Mouse (Mus musculus) intestine, embryonic 15.5 days (tissue): ENCODE measurements at regions not wholly inside any gene's neighbourhood (a gene's known extent, or its start where the extent isn't known, plus 50 kb on each side); places are given as distances from the start of the nearest gene placed in this dataset.
A peak's percentile ranks its signal among the peaks of the same experiment; 100 is the strongest.

Experiments
- ATAC-seq: fragments of 200-750 bp; cut with Nextera tagmentation; 2 replicates; pipeline ENCODE4 v1.8.0; 2017; ENCODE audit warnings: moderate TSS enrichment, moderate library complexity
- H3K27ac ChIP-seq: fragments of 300-500 bp; sonication (generic); 2 replicates; pipeline ENCODE4 v1.5.1; 2015; ENCODE audit warnings: mild to moderate bottlenecking, inconsistent platforms
- H3K27me3 ChIP-seq: fragments of 300-500 bp; sonication (generic); replicated peaks from 2 replicates; pipeline ENCODE4 v1.6.1; 2015; ENCODE audit warnings: inconsistent platforms
- H3K36me3 ChIP-seq: fragments of 300-500 bp; sonication (generic); 2 replicates; pipeline ENCODE4 v1.6.1; 2015; ENCODE audit warnings: inconsistent platforms
- H3K4me1 ChIP-seq: fragments of 300-500 bp; sonication (generic); replicated peaks from 2 replicates; pipeline ENCODE4 v1.6.1; 2015; ENCODE audit warnings: inconsistent platforms
- H3K4me2 ChIP-seq: fragments of 300-500 bp; sonication (generic); replicated peaks from 2 replicates; pipeline ENCODE4 v1.6.1; 2015; ENCODE audit warnings: mild to moderate bottlenecking, inconsistent platforms
- H3K4me3 ChIP-seq: fragments of 300-500 bp; sonication (generic); replicated peaks from 2 replicates; pipeline ENCODE4 v1.5.1; 2015; ENCODE audit warnings: inconsistent platforms
- H3K9ac ChIP-seq: fragments of 300-500 bp; sonication (generic); 2 replicates; pipeline ENCODE4 v1.6.1; 2015; ENCODE audit warnings: inconsistent platforms
- H3K9me3 ChIP-seq: fragments of 300-500 bp; sonication (generic); 2 replicates; pipeline ENCODE4 v1.6.1; 2016; ENCODE audit warnings: inconsistent platforms
- WGBS: fragments of 180-500 bp; shearing (Covaris S2); methylation state at CpG from one replicate; pipeline ENCODE4 v1.1.7; 2015; 5-methylcytosine and 5-hydroxymethylcytosine counted together

DNA sequence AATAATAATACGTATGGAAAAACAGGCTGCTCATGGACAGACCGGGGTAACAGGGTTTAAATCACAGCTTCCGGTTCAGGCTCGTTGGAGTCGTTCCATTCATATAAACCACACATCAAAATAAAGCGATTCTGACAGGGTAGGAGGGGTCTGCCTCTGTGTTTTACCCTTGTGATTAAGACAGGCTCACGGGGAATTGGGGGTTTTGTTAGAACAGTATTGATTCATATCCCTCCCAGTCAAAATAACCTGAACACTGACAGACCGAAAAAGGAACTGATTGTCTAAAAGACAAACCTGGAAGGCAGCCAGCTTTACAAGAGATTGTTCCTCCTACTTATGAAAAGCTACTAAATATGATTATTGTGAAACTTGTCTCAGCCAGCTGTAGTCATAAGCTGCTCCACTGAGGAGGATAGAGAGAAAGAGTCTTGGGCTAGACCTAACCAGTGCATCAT, 174.5 kb downstream of the Setd4 start:
- 40% methylated on average over 8 of the region's 8 CpGs for WGBS
- Histone ChIP-seq H3K4me3 (no peak overlapping the region), H3K27ac (no peak overlapping the region), H3K36me3 (no peaks in the 10 kb centered on the region), H3K9me3 (no peaks in the 10 kb centered on the region), H3K4me2 (no peak overlapping the region), H3K9ac (no peak overlapping the region), H3K27me3 (no peaks in the 10 kb centered on the region), H3K4me1 (no peaks in the 10 kb centered on the region)
- no peak for ATAC-seq

DNA sequence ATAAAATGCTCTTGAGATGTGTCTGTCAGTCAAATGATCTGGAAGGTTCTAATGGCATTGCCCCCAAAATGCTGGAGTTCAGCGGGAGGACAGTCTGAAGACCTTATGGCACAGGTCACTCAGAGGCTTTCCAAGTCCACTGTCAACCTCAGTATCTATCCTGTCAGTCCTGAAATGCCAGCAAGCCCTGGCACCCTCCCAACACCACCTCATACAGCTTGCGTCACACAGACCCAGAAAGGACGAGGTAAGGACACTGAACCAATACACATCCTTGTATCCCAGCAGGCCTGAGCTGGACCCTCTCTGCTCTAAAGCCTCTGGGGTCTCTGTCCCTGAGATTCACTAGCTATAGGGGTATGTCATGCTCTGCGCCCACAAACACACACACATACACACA, 176.6 kb downstream of the Setd4 start:
- WGBS: 90% methylated on average over 4 of the region's 4 CpGs
- Histone ChIP-seq H3K27me3 (0 out of 2 replicates have a peak, but pooled peaks cover 2% of the 10 kb centered on the region), H3K4me2 (no peak overlapping the region), H3K27ac (no peak overlapping the region), H3K9ac (no peak overlapping the region), H3K4me1 (no peaks in the 10 kb centered on the region), H3K4me3 (no peak overlapping the region), H3K36me3 (no peaks in the 10 kb centered on the region), H3K9me3 (no peaks in the 10 kb centered on the region)
- no peak for ATAC-seq

DNA sequence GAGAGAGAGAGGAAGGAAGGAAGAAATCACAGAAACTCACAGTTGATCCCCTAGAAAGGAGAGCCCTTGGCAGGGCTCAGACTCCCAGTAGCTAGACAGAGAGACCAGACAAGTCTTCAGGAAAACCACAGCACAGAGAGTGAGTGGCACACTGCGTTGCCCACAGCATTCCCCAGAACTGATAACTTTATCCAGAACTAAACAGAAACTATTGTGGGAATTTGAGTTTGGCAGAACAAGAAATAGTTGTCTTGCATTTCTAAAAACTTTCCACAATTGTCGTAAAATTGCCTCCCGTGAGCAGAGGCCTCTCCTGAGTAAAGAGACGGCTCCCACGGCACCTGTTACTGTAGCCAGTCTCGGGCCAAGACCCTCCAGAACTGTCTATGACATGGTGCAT, 178.1 kb downstream of the Setd4 start:
- no peaks in the 10 kb centered on the region for H3K4me1 ChIP-seq
- no peak overlapping the region for H3K27ac ChIP-seq
- 0 out of 2 replicates have a peak, but pooled peaks cover 2% of the 10 kb centered on the region for H3K27me3 ChIP-seq
- H3K4me3 ChIP-seq: no peak overlapping the region
- H3K9ac ChIP-seq: no peak overlapping the region
- no peak for ATAC-seq
- H3K9me3 ChIP-seq: no peaks in the 10 kb centered on the region
- H3K36me3 ChIP-seq: no peaks in the 10 kb centered on the region
- no peak overlapping the region for H3K4me2 ChIP-seq
- 72% methylated on average over 6 of the region's 6 CpGs for WGBS

DNA sequence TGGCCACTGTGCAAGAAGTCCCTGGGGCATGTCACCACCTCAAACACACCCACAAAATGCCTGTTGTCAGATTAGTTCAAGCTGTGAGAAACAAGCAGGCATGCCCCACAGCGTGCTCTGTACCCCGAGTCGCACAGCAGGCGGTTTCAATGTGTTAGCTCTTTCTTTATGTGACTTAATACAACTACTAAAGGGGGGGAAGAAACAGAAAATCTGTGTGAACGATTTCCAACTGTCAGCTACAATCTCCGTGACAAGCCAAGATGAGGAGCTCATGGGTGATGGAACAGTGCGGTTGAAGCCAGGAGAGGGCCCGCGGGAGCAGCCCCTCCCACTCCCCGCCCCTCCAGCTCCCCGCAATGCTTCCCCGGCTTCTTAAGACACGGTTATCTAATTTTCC, 180.7 kb downstream of the Setd4 start:
- Histone ChIP-seq H3K9ac (no peak overlapping the region), H3K27me3 (0 out of 2 replicates have a peak, but pooled peaks cover 2% of the 10 kb centered on the region), H3K27ac (no peak overlapping the region), H3K4me2 (peak overlapping the region; percentile 34), H3K9me3 (no peaks in the 10 kb centered on the region), H3K4me3 (no peak overlapping the region), H3K36me3 (no peaks in the 10 kb centered on the region), H3K4me1 (no peaks in the 10 kb centered on the region)
- no peak for ATAC-seq
- WGBS: 21% methylated on average over 13 of the region's 13 CpGs

DNA sequence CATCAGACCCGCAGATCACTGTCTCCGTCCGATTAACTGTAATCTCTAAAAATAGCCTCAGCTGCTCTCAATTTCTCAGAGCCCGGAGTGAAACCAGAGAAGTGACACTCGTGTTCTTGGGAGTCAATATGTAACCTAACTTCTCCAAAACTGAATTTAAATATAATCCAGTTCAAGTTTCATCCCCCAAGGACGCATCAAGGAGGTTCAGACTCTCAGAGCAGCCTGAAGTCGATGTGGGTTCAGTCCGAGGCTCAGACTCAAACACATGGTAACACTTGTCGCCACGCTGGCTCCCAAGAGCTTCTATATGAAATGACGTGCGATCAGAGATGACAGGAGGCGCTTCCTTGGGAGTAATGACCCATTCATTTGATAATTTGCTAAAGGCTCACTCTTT, 181.6 kb downstream of the Setd4 start:
- 0 out of 2 replicates have a peak, but pooled peaks cover 2% of the 10 kb centered on the region for H3K27me3 ChIP-seq
- no peak overlapping the region for H3K4me3 ChIP-seq
- H3K9me3 ChIP-seq: no peaks in the 10 kb centered on the region
- ATAC-seq: no peak
- H3K27ac ChIP-seq: no peak overlapping the region
- no peaks in the 10 kb centered on the region for H3K36me3 ChIP-seq
- no peak overlapping the region for H3K9ac ChIP-seq
- H3K4me2 ChIP-seq: no peak overlapping the region
- 79% methylated on average over 13 of the region's 13 CpGs for WGBS
- no peaks in the 10 kb centered on the region for H3K4me1 ChIP-seq

DNA sequence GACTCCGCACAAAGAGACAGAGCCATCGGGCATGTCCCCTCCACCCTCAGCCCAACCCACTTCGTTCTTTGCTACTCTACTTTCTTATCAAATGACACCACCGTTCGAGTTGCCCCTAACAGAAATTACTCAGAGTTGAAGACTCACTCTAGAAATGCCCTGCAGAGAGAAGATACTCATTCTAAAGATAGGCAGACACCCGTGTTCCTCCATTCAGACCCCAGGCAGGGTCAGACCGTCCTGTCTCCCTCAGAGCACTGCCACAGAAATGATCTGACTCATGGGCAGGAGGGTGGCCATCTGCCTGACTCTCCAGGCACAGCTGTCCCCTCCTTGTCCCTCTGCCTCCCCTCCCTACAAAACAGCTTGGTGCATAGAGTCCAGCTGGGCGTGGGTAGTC, 185.6 kb downstream of the Setd4 start:
- Histone ChIP-seq H3K36me3 (no peaks in the 10 kb centered on the region), H3K27ac (no peak overlapping the region), H3K4me3 (no peak overlapping the region), H3K4me1 (no peaks in the 10 kb centered on the region), H3K27me3 (0 out of 2 replicates have a peak, but pooled peaks cover 2% of the 10 kb centered on the region), H3K9ac (no peak overlapping the region), H3K4me2 (no peak overlapping the region), H3K9me3 (no peaks in the 10 kb centered on the region)
- no peak for ATAC-seq
- WGBS: 82% methylated on average over 8 of the region's 8 CpGs

DNA sequence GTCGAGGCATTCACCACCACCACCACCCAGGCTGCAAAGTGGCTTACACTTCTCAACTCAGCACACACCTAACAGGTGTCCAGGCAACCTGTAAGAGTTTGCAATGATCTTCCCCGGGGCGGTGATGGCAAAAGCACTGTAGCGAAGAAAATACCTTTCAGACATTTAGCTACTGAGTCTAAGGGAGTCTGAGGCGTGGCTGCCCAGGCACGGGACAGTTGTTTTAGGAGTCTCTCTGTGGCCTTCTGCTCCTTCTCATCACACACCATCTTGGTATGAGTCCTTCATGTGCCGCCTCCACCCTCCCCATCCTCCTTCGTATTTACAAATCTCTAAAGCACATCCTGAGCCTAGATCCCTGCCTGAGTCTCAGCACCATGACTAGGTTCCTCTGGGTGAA, 186.0 kb downstream of the Setd4 start:
- no peak overlapping the region for H3K27ac ChIP-seq
- 0 out of 2 replicates have a peak, but pooled peaks cover 2% of the 10 kb centered on the region for H3K27me3 ChIP-seq
- no peak for ATAC-seq
- H3K4me2 ChIP-seq: no peak overlapping the region
- no peaks in the 10 kb centered on the region for H3K36me3 ChIP-seq
- H3K4me3 ChIP-seq: no peak overlapping the region
- no peaks in the 10 kb centered on the region for H3K9me3 ChIP-seq
- WGBS: 85% methylated on average over 8 of the region's 8 CpGs
- H3K9ac ChIP-seq: no peak overlapping the region
- no peaks in the 10 kb centered on the region for H3K4me1 ChIP-seq

DNA sequence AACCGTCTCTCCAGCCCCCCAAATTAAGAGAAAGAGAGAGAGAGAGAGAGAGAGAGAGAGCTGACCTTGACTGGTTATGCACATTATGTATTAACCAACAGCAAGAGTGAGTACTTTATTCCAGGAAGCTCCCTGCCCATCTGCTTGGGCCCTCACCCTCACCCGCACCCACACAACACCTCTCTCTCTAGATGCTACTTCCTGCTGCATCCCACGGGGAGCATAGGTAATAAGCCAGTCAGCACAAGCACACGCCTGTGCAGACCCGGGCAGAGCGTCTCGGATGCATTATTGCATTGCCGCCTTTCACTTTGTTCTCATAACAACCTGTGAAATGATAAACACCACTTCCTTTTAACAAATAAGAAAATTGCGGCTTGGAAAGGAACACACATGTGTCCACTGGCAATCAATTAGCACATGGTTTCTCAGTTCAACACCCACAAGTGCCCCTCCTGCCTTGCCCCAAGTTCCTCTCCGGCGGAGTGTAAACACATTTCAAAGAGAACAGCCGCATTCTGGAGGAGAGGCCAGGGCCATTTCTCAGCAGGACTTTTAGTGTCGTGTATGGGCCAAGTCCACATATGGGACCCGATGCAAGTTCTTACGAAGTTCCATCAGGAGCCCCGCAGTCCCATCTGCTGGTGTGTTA, 211.7 kb downstream of the Setd4 start:
- Histone ChIP-seq H3K36me3 (no peaks in the 10 kb centered on the region), H3K4me3 (no peak overlapping the region), H3K9ac (no peak overlapping the region), H3K9me3 (no peaks in the 10 kb centered on the region), H3K27ac (no peak overlapping the region), H3K4me1 (0 out of 2 replicates have a peak, but pooled peaks cover 2% of the 10 kb centered on the region), H3K27me3 (no peaks in the 10 kb centered on the region), H3K4me2 (no peak overlapping the region)
- peak; percentile 34; the same call in 1 of the 2 replicates for ATAC-seq
- WGBS: 34% methylated on average over 16 of the region's 16 CpGs

DNA sequence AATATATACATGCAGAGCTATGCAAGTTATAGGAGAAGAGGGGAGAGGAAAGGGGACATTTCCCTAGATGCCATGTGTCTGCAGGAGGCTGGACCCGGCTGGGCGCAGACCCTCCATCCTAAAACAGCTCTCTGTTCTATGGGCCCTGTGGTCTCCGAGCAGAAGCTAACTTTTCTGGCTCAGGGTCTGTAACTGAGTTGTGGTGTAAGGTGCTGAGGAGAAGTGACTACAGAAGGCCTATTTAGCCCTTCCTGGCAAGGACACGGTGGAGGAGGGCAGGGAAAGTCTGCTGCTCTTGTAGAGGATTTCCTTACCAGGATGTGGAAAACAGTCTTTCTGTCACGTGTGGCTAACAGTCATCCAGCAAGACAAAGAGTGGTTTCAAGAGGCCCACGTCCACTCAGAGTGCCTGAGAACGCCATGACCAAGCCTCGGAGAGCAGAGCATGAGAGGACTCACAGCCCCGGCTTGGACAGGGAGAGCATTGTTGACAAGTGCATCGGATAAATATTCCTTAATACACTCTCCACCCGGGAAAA, 216.2 kb downstream of the Setd4 start:
- Histone ChIP-seq H3K27me3 (no peaks in the 10 kb centered on the region), H3K4me2 (no peak overlapping the region), H3K4me1 (0 out of 2 replicates have a peak, but pooled peaks cover 2% of the 10 kb centered on the region), H3K4me3 (no peak overlapping the region), H3K9ac (no peak overlapping the region), H3K36me3 (no peaks in the 10 kb centered on the region), H3K27ac (no peak overlapping the region), H3K9me3 (no peaks in the 10 kb centered on the region)
- WGBS: 73% methylated on average over 11 of the region's 11 CpGs
- ATAC-seq: no peak

DNA sequence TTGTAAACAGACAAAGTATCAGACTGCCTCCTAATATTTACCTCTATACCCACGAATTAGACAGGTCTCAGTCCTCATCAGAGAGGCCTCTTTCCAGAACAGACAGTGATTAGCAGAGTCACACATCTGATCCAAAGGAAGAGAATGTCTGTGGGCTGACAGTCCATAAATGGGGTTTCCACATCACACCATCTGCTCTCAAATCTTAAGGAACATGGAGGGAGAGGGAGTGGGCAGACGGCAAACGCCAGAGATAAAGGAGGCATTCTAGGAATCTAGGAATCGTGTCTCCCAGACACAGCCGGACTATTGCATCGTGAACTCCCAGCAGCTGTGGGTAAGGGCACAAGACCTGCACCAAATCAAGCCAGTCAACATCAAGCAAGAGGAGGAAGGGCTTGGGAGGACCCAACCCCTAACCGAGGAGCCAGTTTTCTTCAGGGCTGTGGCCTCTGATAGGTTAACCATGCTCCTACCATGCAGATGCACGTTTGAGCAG, 219.8 kb downstream of the Setd4 start:
- H3K4me3 ChIP-seq: no peak overlapping the region

DNA sequence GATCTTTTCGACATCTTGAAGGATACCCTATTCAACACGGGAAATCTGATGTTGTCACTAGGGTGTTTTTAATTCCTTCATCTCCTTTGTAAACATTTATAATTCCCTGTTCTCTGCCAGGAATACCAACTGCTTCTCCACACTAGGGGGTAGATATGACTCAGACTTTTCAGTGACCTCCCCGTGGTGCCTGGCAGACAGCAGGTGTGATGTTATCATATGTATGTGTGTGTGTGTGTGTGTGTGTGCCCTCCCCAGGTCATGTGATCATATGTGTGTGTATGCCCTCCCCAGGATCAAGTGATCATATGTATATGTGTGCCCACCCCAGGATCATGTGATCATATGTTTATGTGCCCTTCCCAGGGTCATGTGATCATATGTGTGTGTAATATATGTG, 220.9 kb downstream of the Setd4 start:
- H3K36me3 ChIP-seq: no peaks in the 10 kb centered on the region
- H3K9ac ChIP-seq: no peak overlapping the region
- ATAC-seq: no peak
- WGBS: 65% methylated on average over 3 of the region's 3 CpGs
- H3K4me2 ChIP-seq: no peak overlapping the region
- H3K4me1 ChIP-seq: no peaks in the 10 kb centered on the region
- no peak overlapping the region for H3K4me3 ChIP-seq
- H3K9me3 ChIP-seq: no peaks in the 10 kb centered on the region
- no peaks in the 10 kb centered on the region for H3K27me3 ChIP-seq
- H3K27ac ChIP-seq: no peak overlapping the region

More for the DNA sequence above, 219.8 kb downstream of the Setd4 start:
- no peaks in the 10 kb centered on the region for H3K36me3 ChIP-seq
- H3K4me2 ChIP-seq: no peak overlapping the region
- H3K27me3 ChIP-seq: no peaks in the 10 kb centered on the region
- no peaks in the 10 kb centered on the region for H3K4me1 ChIP-seq
- WGBS: 29% methylated on average over 8 of the region's 8 CpGs
- H3K27ac ChIP-seq: no peak overlapping the region
- H3K9ac ChIP-seq: no peak overlapping the region
- H3K9me3 ChIP-seq: no peaks in the 10 kb centered on the region
- ATAC-seq: no peak

DNA sequence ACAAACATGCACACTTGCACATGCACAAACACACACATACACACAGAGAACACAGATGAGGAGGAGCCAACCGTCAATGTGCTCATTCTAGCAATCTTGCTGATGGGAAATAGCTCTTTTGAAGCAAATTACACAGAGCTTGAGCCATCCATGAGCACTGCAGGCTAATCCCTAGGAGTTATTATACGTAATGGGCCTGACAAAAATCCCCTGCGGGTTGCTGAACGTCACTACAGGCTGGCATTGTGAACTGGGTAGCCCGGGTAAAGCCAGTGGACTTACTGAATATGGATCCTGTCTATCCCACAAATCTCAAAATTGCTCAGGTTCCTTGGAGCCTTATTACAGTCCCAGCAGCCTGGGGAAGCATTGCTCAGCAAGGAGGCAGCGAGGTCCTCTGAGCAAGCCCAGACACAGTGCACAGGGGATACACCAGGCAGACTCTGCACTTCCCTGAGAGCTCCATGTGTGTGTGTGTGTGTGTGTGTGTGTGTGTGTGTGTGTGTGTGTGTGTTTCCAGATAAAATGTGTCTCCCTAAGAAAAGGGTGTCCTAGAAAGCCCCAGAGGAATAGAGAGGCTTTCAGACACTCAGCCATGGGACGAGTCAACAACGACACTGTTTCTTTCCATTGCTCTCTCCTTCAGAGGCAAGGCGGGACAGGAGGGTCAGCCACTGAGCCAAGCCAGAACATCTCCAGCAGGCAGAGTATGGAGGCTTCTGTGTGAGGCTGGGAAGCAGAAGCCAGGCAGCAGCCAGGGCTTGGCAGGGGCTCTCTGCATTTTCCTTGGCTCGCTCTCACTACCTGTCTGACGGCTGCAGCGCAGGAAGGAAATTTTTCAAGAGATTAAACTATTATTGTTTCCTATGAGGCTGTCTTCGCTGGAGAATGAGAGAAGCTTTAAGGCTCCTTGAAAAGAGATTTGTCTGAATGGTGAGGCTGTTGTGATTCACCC, 222.9 kb downstream of the Setd4 start:
- WGBS: 62% methylated on average over 13 of the region's 13 CpGs
- no peak overlapping the region for H3K9ac ChIP-seq
- no peaks in the 10 kb centered on the region for H3K36me3 ChIP-seq
- peak overlapping the region; percentile 5; the same call in 1 of the 2 replicates for H3K27ac ChIP-seq
- no peak overlapping the region for H3K4me3 ChIP-seq
- H3K4me1 ChIP-seq: no peaks in the 10 kb centered on the region
- no peaks in the 10 kb centered on the region for H3K9me3 ChIP-seq
- ATAC-seq: 0 out of 2 replicates have a peak, but pooled peaks have one; percentile 45
- H3K4me2 ChIP-seq: no peak overlapping the region
- H3K27me3 ChIP-seq: peaks cover 4% of the 10 kb centered on the region; the same call in 1 of the 2 replicates
